Comparison of ENCODE assay signal across 9 mouse cellular contexts in genomic region chr6:84375498-84375897, GRCm38 (mm10).
DNase-seq lines count a peak whose midpoint lies in the region; ATAC-seq and TF ChIP-seq lines count a peak whose summit lies in the region.
"Had no signal": no experiment of that assay in that cellular context is flagged by ENCODE, and none has a peak within 500 bp of the region (broad histone marks: within the 10 kb centered on the region; RNA-seq: fewer than 3 reads in every experiment).

No protein-coding gene starts in this region.

- no peak for TF ChIP-seq POLR2A in CH12.LX (IDR thresholded peaks at IDR 0.05; ENCODE audit: low read depth, low read length)

- no peak overlapping the region for H3K4me2 ChIP-seq in hindbrain, embryonic 13.5 days
- no peak overlapping the region for H3K4me2 ChIP-seq in CH12.LX (ENCODE audit: insufficient read depth, low read depth, poor library complexity, severe bottlenecking)
- no peak overlapping the region for H3K4me2 ChIP-seq in forebrain, embryonic 16.5 days (ENCODE audit: low read length)
- H3K4me2 ChIP-seq: lung, embryonic 15.5 days had no signal

- DNase-seq in hindbrain, embryonic 10.5 days (ENCODE audit: low spot score), result peak; percentile 57
- peak; percentile 19 for DNase-seq in CH12.LX (ENCODE audit: extremely low read depth)
- peak; percentile 70 for DNase-seq in adrenal gland, postnatal 14 days
- peak; percentile 29 to 30 for DNase-seq in layer of hippocampus, postnatal 14 days (ENCODE audit: low spot score in 2 of 2)
- peak; percentile 68 for DNase-seq in mesoderm, embryonic 11.5 days (ENCODE audit: low read depth, low spot score)
- no peak for DNase-seq in urinary bladder, postnatal 10 days (ENCODE audit: low spot score)

- peak; percentile 43 for TF ChIP-seq RAD21 in CH12.LX (IDR thresholded peaks at IDR 0.05; ENCODE audit: low read depth, low read length)

- in situ Hi-C loops in CH12.LX (cut with MboI; ENCODE audit: low pct_ligation_motif_present, low pct_unique_long_range_greater_than_20kb, low sequenced_read_pairs), result no loop called here

- no peaks in the 10 kb centered on the region for H3K36me3 ChIP-seq in hindbrain, embryonic 10.5 days
- no peaks in the 10 kb centered on the region for H3K36me3 ChIP-seq in hindbrain, embryonic 13.5 days
- H3K36me3 ChIP-seq in CH12.LX (replicated peaks in 1 of 2; ENCODE audit: control insufficient read depth in 1 of 2, insufficient read depth in 1 of 2, low read length in 1 of 2), result no peaks in the 10 kb centered on the region
- no peaks in the 10 kb centered on the region for H3K36me3 ChIP-seq in forebrain, embryonic 16.5 days (ENCODE audit: control insufficient read depth, insufficient read depth)
- H3K36me3 ChIP-seq: lung, embryonic 15.5 days had no signal

- no peak for ATAC-seq in hindbrain, embryonic 13.5 days (ENCODE audit: low FRiP score)
- 0 out of 2 replicates have a peak, but pooled peaks have one; percentile 45 for ATAC-seq in forebrain, embryonic 16.5 days

- no peak overlapping the region for H3K4me3 ChIP-seq in hindbrain, embryonic 10.5 days
- H3K4me3 ChIP-seq in hindbrain, embryonic 13.5 days, result no peak overlapping the region
- no peak overlapping the region for H3K4me3 ChIP-seq in CH12.LX (replicated peaks in 1 of 3; ENCODE audit: low read depth in 2 of 3, low read length in 2 of 3, poor library complexity in 1 of 3)
- H3K4me3 ChIP-seq in forebrain, embryonic 16.5 days (replicated peaks; ENCODE audit: low read length), result no peak overlapping the region
- H3K4me3 ChIP-seq: lung, embryonic 15.5 days had no signal

- H3K9ac ChIP-seq in hindbrain, embryonic 13.5 days, result no peak overlapping the region
- H3K9ac ChIP-seq in CH12.LX (ENCODE audit: insufficient read depth, low read depth), result no peak overlapping the region
- H3K9ac ChIP-seq in forebrain, embryonic 16.5 days (replicated peaks; ENCODE audit: low read depth, low read length), result no peak overlapping the region
- H3K9ac ChIP-seq: lung, embryonic 15.5 days had no signal

- peaks cover 12% of the 10 kb centered on the region; the same call in 1 of the 2 replicates for H3K27me3 ChIP-seq in hindbrain, embryonic 10.5 days (ENCODE audit: insufficient read depth, poor library complexity, severe bottlenecking)
- 0 out of 2 replicates have a peak, but pooled peaks cover 7% of the 10 kb centered on the region for H3K27me3 ChIP-seq in hindbrain, embryonic 13.5 days
- peaks cover 82% of the 10 kb centered on the region for H3K27me3 ChIP-seq in CH12.LX (replicated peaks)
- no peaks in the 10 kb centered on the region for H3K27me3 ChIP-seq in forebrain, embryonic 16.5 days (replicated peaks; ENCODE audit: control insufficient read depth, insufficient read depth, low read length)

- WGBS in hindbrain, embryonic 10.5 days, result 18% methylated on average over 8 of the region's 8 CpGs
- 23% methylated on average over 8 of the region's 8 CpGs for WGBS in hindbrain, embryonic 13.5 days
- WGBS in forebrain, embryonic 16.5 days, result 19% methylated on average over 8 of the region's 8 CpGs

- dilution Hi-C loops in CH12.LX (cut with MboI; ENCODE audit: extremely low pct_ligation_motif_present, extremely low pct_unique_long_range_greater_than_20kb, low sequenced_read_pairs), result no loop called here

- no peak overlapping the region for H3K27ac ChIP-seq in hindbrain, embryonic 10.5 days
- H3K27ac ChIP-seq in hindbrain, embryonic 13.5 days, result no peak overlapping the region
- no peak overlapping the region for H3K27ac ChIP-seq in CH12.LX (ENCODE audit: insufficient read depth, low read depth)
- H3K27ac ChIP-seq in forebrain, embryonic 16.5 days (ENCODE audit: low read length), result no peak overlapping the region
- H3K27ac ChIP-seq: lung, embryonic 15.5 days had no signal

- TF ChIP-seq CTCF in CH12.LX (conservative IDR thresholded peaks at IDR 0.05 in 1 of 2, IDR thresholded peaks at IDR 0.05 in 1 of 2; ENCODE audit: low read depth in 2 of 2, low read length in 2 of 2), result peak; percentile 72 to 78

- no peaks in the 10 kb centered on the region for H3K79me2 ChIP-seq in CH12.LX (replicated peaks; ENCODE audit: control insufficient read depth, extremely low read depth, insufficient read depth, poor library complexity, severe bottlenecking)

- H3K9me3 ChIP-seq in hindbrain, embryonic 10.5 days, result no peaks in the 10 kb centered on the region
- no peaks in the 10 kb centered on the region for H3K9me3 ChIP-seq in hindbrain, embryonic 13.5 days
- no peaks in the 10 kb centered on the region for H3K9me3 ChIP-seq in CH12.LX (replicated peaks; ENCODE audit: low read length)
- H3K9me3 ChIP-seq in forebrain, embryonic 16.5 days (ENCODE audit: control insufficient read depth, low read length), result no peaks in the 10 kb centered on the region
- H3K9me3 ChIP-seq: lung, embryonic 15.5 days had no signal

- peaks cover 3% of the 10 kb centered on the region; the same call in 1 of the 2 replicates for H3K4me1 ChIP-seq in hindbrain, embryonic 10.5 days (replicated peaks)
- no peaks in the 10 kb centered on the region for H3K4me1 ChIP-seq in hindbrain, embryonic 13.5 days (replicated peaks)
- no peaks in the 10 kb centered on the region for H3K4me1 ChIP-seq in CH12.LX (ENCODE audit: control insufficient read depth in 1 of 2, insufficient read depth in 2 of 2)
- no peaks in the 10 kb centered on the region for H3K4me1 ChIP-seq in forebrain, embryonic 16.5 days (replicated peaks; ENCODE audit: control insufficient read depth, insufficient read depth, low read length)
- H3K4me1 ChIP-seq: lung, embryonic 15.5 days had no signal

- TF ChIP-seq EP300 in CH12.LX (IDR thresholded peaks at IDR 0.05; ENCODE audit: low read length), result no peak

TF ChIP-seq in CH12.LX, 34 proteins besides CTCF, POLR2A, EP300 and RAD21:
- TF ChIP-seq MXI1 (IDR thresholded peaks at IDR 0.05; ENCODE audit: low read depth, low read length), result no peak
- TF ChIP-seq POLR2AphosphoS2 (IDR thresholded peaks at IDR 0.05; ENCODE audit: low read depth, low read length), result no peak
- TF ChIP-seq SMC3 (IDR thresholded peaks at IDR 0.05; ENCODE audit: low read depth, low read length), result peak; percentile 54
